In genomic region chr15:92396770-92397608, GRCm38 (mm10) we compare ENCODE assay signal across 9 mouse cellular contexts. TPM values are rescaled to one million over a fixed set of nuclear protein-coding genes. Genes with fewer than 3 reads are reported as not detected.
DNase-seq lines count a peak whose midpoint lies in the region; ATAC-seq and TF ChIP-seq lines count a peak whose summit lies in the region.
"Had no signal": no experiment of that assay in that cellular context is flagged by ENCODE, and none has a peak within 500 bp of the region (broad histone marks: within the 10 kb centered on the region; RNA-seq: fewer than 3 reads in every experiment).

Gene Pdzrn4, plus strand, starts transcription at chr15:92396881.

- H3K4me3 ChIP-seq in liver, postnatal 0 days (ENCODE audit: low read depth, low read length): no peak within 1 kb of the TSS
- H3K4me3 ChIP-seq in embryonic facial prominence, embryonic 14.5 days (ENCODE audit: low read depth, low read length): peak within 1 kb of the TSS; percentile 57
- H3K4me3 ChIP-seq in heart, embryonic 13.5 days: peak within 1 kb of the TSS; percentile 58
- H3K4me3 ChIP-seq in midbrain, embryonic 13.5 days (replicated peaks): peak within 1 kb of the TSS; percentile 60
- peak within 1 kb of the TSS; percentile 46 for H3K4me3 ChIP-seq in stomach, embryonic 15.5 days (replicated peaks)

- no peak within 1 kb of the TSS for H3K4me2 ChIP-seq in liver, postnatal 0 days (ENCODE audit: low read depth, low read length)
- H3K4me2 ChIP-seq in embryonic facial prominence, embryonic 14.5 days (ENCODE audit: low read depth, low read length): peak within 1 kb of the TSS; percentile 98
- peak within 1 kb of the TSS; percentile 90 for H3K4me2 ChIP-seq in heart, embryonic 13.5 days
- H3K4me2 ChIP-seq in midbrain, embryonic 13.5 days (replicated peaks): peak within 1 kb of the TSS; percentile 99
- peak within 1 kb of the TSS; percentile 90 for H3K4me2 ChIP-seq in stomach, embryonic 15.5 days

- H3K27me3 ChIP-seq in liver, postnatal 0 days (ENCODE audit: insufficient read depth, low read length): peaks cover 23% of the 10 kb centered on the region
- H3K27me3 ChIP-seq in embryonic facial prominence, embryonic 14.5 days (replicated peaks; ENCODE audit: control insufficient read depth, insufficient read depth, low read length): peaks cover 24% of the 10 kb centered on the region
- peaks cover 36% of the 10 kb centered on the region for H3K27me3 ChIP-seq in heart, embryonic 13.5 days (replicated peaks)
- H3K27me3 ChIP-seq in midbrain, embryonic 13.5 days: peaks cover 40% of the 10 kb centered on the region
- peaks cover 19% of the 10 kb centered on the region for H3K27me3 ChIP-seq in stomach, embryonic 15.5 days (replicated peaks)

- no peak for TF ChIP-seq CTCF in liver, postnatal 0 days (IDR thresholded peaks at IDR 0.05; ENCODE audit: low read depth)

- 2% methylated on average over 61 of the region's 65 CpGs for WGBS in liver, postnatal 0 days (ENCODE audit: insufficient replicate concordance)
- WGBS in embryonic facial prominence, embryonic 14.5 days: 1% methylated on average over 49 of the region's 65 CpGs
- WGBS in heart, embryonic 13.5 days: under 1% methylated on average over 65 of the region's 65 CpGs
- under 1% methylated on average over 65 of the region's 65 CpGs for whole genome bisulfite sequencing in midbrain, embryonic 13.5 days
- WGBS in stomach, embryonic 15.5 days: under 1% methylated on average over 65 of the region's 65 CpGs

- no peak for ATAC-seq in liver, postnatal 0 days
- ATAC-seq in embryonic facial prominence, embryonic 14.5 days (ENCODE audit: low read depth): peak; percentile 76
- peak; percentile 37; the same call in 1 of the 2 replicates for ATAC-seq in heart, embryonic 13.5 days (ENCODE audit: extremely low read depth, insufficient number of reproducible peaks, low FRiP score, low TSS enrichment)
- peak; percentile 92 for ATAC-seq in midbrain, embryonic 13.5 days
- ATAC-seq in stomach, embryonic 15.5 days (ENCODE audit: insufficient read depth, low FRiP score, low read depth): no peak

- DNase-seq in liver: peak; percentile 4
- no peak for DNase-seq in liver, postnatal 0 days
- peak; percentile 40 for DNase-seq in embryonic facial prominence, embryonic 14.5 days (ENCODE audit: low spot score)
- peak; percentile 46 to 61 for DNase-seq in layer of hippocampus, postnatal 10 days (ENCODE audit: low spot score in 2 of 2)
- DNase-seq in spleen, adult 18-20 months: no peak

- no peaks in the 10 kb centered on the region for H3K9me3 ChIP-seq in liver, postnatal 0 days (ENCODE audit: low read length)
- H3K9me3 ChIP-seq in embryonic facial prominence, embryonic 14.5 days (ENCODE audit: control insufficient read depth, low read length): no peaks in the 10 kb centered on the region
- H3K9me3 ChIP-seq in heart, embryonic 13.5 days: no peaks in the 10 kb centered on the region
- H3K9me3 ChIP-seq in midbrain, embryonic 13.5 days: no peaks in the 10 kb centered on the region
- no peaks in the 10 kb centered on the region for H3K9me3 ChIP-seq in stomach, embryonic 15.5 days

- H3K9ac ChIP-seq in liver, postnatal 0 days (replicated peaks): no peak within 1 kb of the TSS
- H3K9ac ChIP-seq in embryonic facial prominence, embryonic 14.5 days (ENCODE audit: low read depth, low read length): peak within 1 kb of the TSS; percentile 70
- peak within 1 kb of the TSS; percentile 77 for H3K9ac ChIP-seq in heart, embryonic 13.5 days
- peak within 1 kb of the TSS; percentile 68 for H3K9ac ChIP-seq in midbrain, embryonic 13.5 days (replicated peaks)
- H3K9ac ChIP-seq in stomach, embryonic 15.5 days: peak within 1 kb of the TSS; percentile 23

- no peaks in the 10 kb centered on the region for H3K36me3 ChIP-seq in liver, postnatal 0 days (replicated peaks; ENCODE audit: insufficient read depth, low read length)
- H3K36me3 ChIP-seq in embryonic facial prominence, embryonic 14.5 days (ENCODE audit: control insufficient read depth, insufficient read depth, low read length): no peaks in the 10 kb centered on the region
- no peaks in the 10 kb centered on the region for H3K36me3 ChIP-seq in heart, embryonic 13.5 days
- H3K36me3 ChIP-seq in midbrain, embryonic 13.5 days: no peaks in the 10 kb centered on the region
- no peaks in the 10 kb centered on the region for H3K36me3 ChIP-seq in stomach, embryonic 15.5 days

- no peak for TF ChIP-seq EP300 in liver, postnatal 0 days (IDR thresholded peaks at IDR 0.05; ENCODE audit: low read depth)

- H3K4me1 ChIP-seq in liver, postnatal 0 days (ENCODE audit: insufficient read depth): no peaks in the 10 kb centered on the region
- peaks cover 13% of the 10 kb centered on the region; the same call in 1 of the 2 replicates for H3K4me1 ChIP-seq in embryonic facial prominence, embryonic 14.5 days (ENCODE audit: control insufficient read depth, insufficient read depth, low read length)
- peaks cover 11% of the 10 kb centered on the region for H3K4me1 ChIP-seq in heart, embryonic 13.5 days
- peaks cover 13% of the 10 kb centered on the region for H3K4me1 ChIP-seq in midbrain, embryonic 13.5 days (replicated peaks)
- peaks cover 2% of the 10 kb centered on the region; the same call in 1 of the 2 replicates for H3K4me1 ChIP-seq in stomach, embryonic 15.5 days

- no peak within 1 kb of the TSS for H3K27ac ChIP-seq in liver, postnatal 0 days (ENCODE audit: low read depth)
- 0 out of 2 replicates have a peak within 1 kb of the TSS, but pooled peaks have one; percentile 16 for H3K27ac ChIP-seq in embryonic facial prominence, embryonic 14.5 days (replicated peaks; ENCODE audit: low read depth, low read length)
- H3K27ac ChIP-seq in heart, embryonic 13.5 days (replicated peaks): no peak within 1 kb of the TSS
- H3K27ac ChIP-seq in midbrain, embryonic 13.5 days: no peak within 1 kb of the TSS
- no peak within 1 kb of the TSS for H3K27ac ChIP-seq in stomach, embryonic 15.5 days

RNA-seq across cellular contexts. Expression of gene Pdzrn4, which starts in this region (rescaled TPM):
- not detected in 2 replicates for polyA plus RNA-seq in liver, postnatal 0 days (2015; fragmentation: Nextera tagmentation; extraction: Ambion mirVana)
- polyA plus RNA-seq in embryonic facial prominence, embryonic 14.5 days (2014; fragmentation: Nextera tagmentation; extraction: Ambion mirVana): 4.3 and 4.4 TPM in 2 replicates
- polyA plus RNA-seq in heart, embryonic 13.5 days (2015; fragmentation: Nextera tagmentation; extraction: Ambion mirVana): 0.74 and 0.79 TPM in 2 replicates
- total RNA-seq in layer of hippocampus, postnatal 10 days (2021): 1 to 10 TPM; 7.8 to 9.5 TPM
- 23.8 and 25.9 TPM in 2 replicates for polyA plus RNA-seq in midbrain, embryonic 13.5 days (2015; fragmentation: Nextera tagmentation; extraction: Ambion mirVana)
- polyA plus RNA-seq in stomach, embryonic 15.5 days (2015; fragmentation: Nextera tagmentation; extraction: Ambion mirVana): 3.5 and 3.8 TPM in 2 replicates
- total RNA-seq: liver, adult 2 months had no signal
- polyA plus RNA-seq: liver, adult 2 months had no signal

Comparison
In these comparisons a context has a peak if more than half of its experiments do, and no peak if none do; other contexts are left out.
1. DNase-seq: peak in liver (single experiment), embryonic facial prominence, embryonic 14.5 days (single experiment) and layer of hippocampus, postnatal 10 days (2 of 2); none in liver, postnatal 0 days (single experiment) and spleen, adult 18-20 months (0 of 2).
2. Peak in ATAC-seq, H3K4me3 ChIP-seq, H3K9ac ChIP-seq and H3K4me2 ChIP-seq in heart, embryonic 13.5 days; RNA of the gene not detected or under 1 TPM.
3. ATAC-seq: peak in embryonic facial prominence, embryonic 14.5 days (single experiment) and midbrain, embryonic 13.5 days (single experiment); none in liver, postnatal 0 days (single experiment) and stomach, embryonic 15.5 days (single experiment).